23 mouse cellular contexts compared by ENCODE assay signal in genomic region chr2:102774700-102775099, GRCm38 (mm10).
A peak's percentile ranks its signal among the peaks of the same experiment; 100 is the strongest.
DNase-seq lines count a peak whose midpoint lies in the region; ATAC-seq and TF ChIP-seq lines count a peak whose summit lies in the region.
"Had no signal": no experiment of that assay in that cellular context is flagged by ENCODE, and none has a peak within 500 bp of the region (broad histone marks: within the 10 kb centered on the region; RNA-seq: fewer than 3 reads in every experiment).

No protein-coding gene starts in this region.

- no peaks in the 10 kb centered on the region for H3K9me3 ChIP-seq in midbrain, embryonic 11.5 days (ENCODE audit: control insufficient read depth, low read length)
- no peaks in the 10 kb centered on the region for H3K9me3 ChIP-seq in midbrain, embryonic 15.5 days
- H3K9me3 ChIP-seq: embryonic facial prominence, embryonic 10.5 days; embryonic facial prominence, embryonic 12.5 days; forebrain, embryonic 13.5 days; forebrain, embryonic 15.5 days had no signal

- no peak overlapping the region for H3K4me3 ChIP-seq in midbrain, embryonic 11.5 days (ENCODE audit: low read depth, low read length)
- no peak overlapping the region for H3K4me3 ChIP-seq in midbrain, embryonic 15.5 days
- no peak overlapping the region for H3K4me3 ChIP-seq in myocyte
- H3K4me3 ChIP-seq: embryonic facial prominence, embryonic 10.5 days; embryonic facial prominence, embryonic 12.5 days; forebrain, embryonic 13.5 days; forebrain, embryonic 15.5 days had no signal

- no peak overlapping the region for H3K4me2 ChIP-seq in midbrain, embryonic 11.5 days
- no peak overlapping the region for H3K4me2 ChIP-seq in midbrain, embryonic 15.5 days
- H3K4me2 ChIP-seq in myocyte (ENCODE audit: low read depth) = peak overlapping the region; percentile 42
- H3K4me2 ChIP-seq: embryonic facial prominence, embryonic 12.5 days; forebrain, embryonic 13.5 days; forebrain, embryonic 15.5 days had no signal

- no peaks in the 10 kb centered on the region for H3K27me3 ChIP-seq in midbrain, embryonic 11.5 days (ENCODE audit: control insufficient read depth, insufficient read depth, low read length)
- no peaks in the 10 kb centered on the region for H3K27me3 ChIP-seq in midbrain, embryonic 15.5 days (replicated peaks)
- no peaks in the 10 kb centered on the region for H3K27me3 ChIP-seq in myocyte (ENCODE audit: control insufficient read depth, insufficient read depth, insufficient read length)
- H3K27me3 ChIP-seq: embryonic facial prominence, embryonic 12.5 days; forebrain, embryonic 13.5 days; forebrain, embryonic 15.5 days; Patski had no signal

- no peaks in the 10 kb centered on the region for H3K79me2 ChIP-seq in myocyte (ENCODE audit: control insufficient read depth, insufficient read depth)

- DNase-seq in heart, adult 11 months = peak; percentile 53
- no peak for DNase-seq in heart, postnatal 10 days
- DNase-seq in midbrain, embryonic 11.5 days (ENCODE audit: low spot score, missing footprints) = peak; percentile 44
- DNase-seq in gastrocnemius, postnatal 4 days (ENCODE audit: low spot score in 2 of 2) = no peak
- DNase-seq: adrenal gland, adult 8-10 months; adrenal gland, postnatal 14 days; adrenal gland, postnatal 36 days; B cell, adult 2 months; cerebellum, adult 11-12 months; cerebellum, adult 2 months; cerebellum, adult 9-10 months; cerebellum, postnatal 10 days; cerebellum, postnatal 25 days; forebrain, postnatal 0 days had no signal

- ATAC-seq in midbrain, embryonic 11.5 days (ENCODE audit: low FRiP score) = no peak
- no peak for ATAC-seq in midbrain, embryonic 15.5 days (replicated peaks)
- ATAC-seq: activated CD4-positive, CD25-positive, alpha-beta regulatory T cell, adult 4 months; CD4-positive, CD25-positive, alpha-beta regulatory T cell, adult 4 months; forebrain, embryonic 13.5 days; forebrain, embryonic 15.5 days; forebrain, postnatal 0 days; Patski had no signal

- H3K4me1 ChIP-seq in midbrain, embryonic 11.5 days (ENCODE audit: control insufficient read depth, insufficient read depth, low read length) = no peaks in the 10 kb centered on the region
- no peaks in the 10 kb centered on the region for H3K4me1 ChIP-seq in midbrain, embryonic 15.5 days
- H3K4me1 ChIP-seq: embryonic facial prominence, embryonic 10.5 days; embryonic facial prominence, embryonic 12.5 days; forebrain, embryonic 13.5 days; forebrain, embryonic 15.5 days had no signal

- no peak overlapping the region for H3K27ac ChIP-seq in midbrain, embryonic 11.5 days (ENCODE audit: low read depth, low read length)
- no peak overlapping the region for H3K27ac ChIP-seq in midbrain, embryonic 15.5 days
- H3K27ac ChIP-seq: embryonic facial prominence, embryonic 10.5 days; embryonic facial prominence, embryonic 12.5 days; forebrain, embryonic 13.5 days; forebrain, embryonic 15.5 days had no signal

- intact Hi-C loops in heart, postnatal 10 days (cut with DNase I) = no loop called here

- no peak for TF ChIP-seq POLR2A in myocyte (IDR thresholded peaks at IDR 0.05; ENCODE audit: insufficient read length, low read depth)

- no peak overlapping the region for H3K9ac ChIP-seq in midbrain, embryonic 11.5 days (ENCODE audit: low read length)
- no peak overlapping the region for H3K9ac ChIP-seq in midbrain, embryonic 15.5 days
- H3K9ac ChIP-seq: embryonic facial prominence, embryonic 12.5 days; forebrain, embryonic 13.5 days; forebrain, embryonic 15.5 days; forebrain, postnatal 0 days had no signal

- WGBS in midbrain, embryonic 11.5 days = 82% methylated on average over 4 of the region's 4 CpGs
- 86% methylated on average over 4 of the region's 4 CpGs for WGBS in midbrain, embryonic 15.5 days

- no peaks in the 10 kb centered on the region for H3K36me3 ChIP-seq in midbrain, embryonic 11.5 days (ENCODE audit: control insufficient read depth, insufficient read depth, low read length)
- H3K36me3 ChIP-seq in midbrain, embryonic 15.5 days (replicated peaks) = peaks cover 5% of the 10 kb centered on the region; the same call in 1 of the 2 replicates
- no peaks in the 10 kb centered on the region for H3K36me3 ChIP-seq in myocyte (ENCODE audit: control insufficient read depth, insufficient read depth)
- H3K36me3 ChIP-seq: embryonic facial prominence, embryonic 10.5 days; embryonic facial prominence, embryonic 12.5 days had no signal

- H3ac ChIP-seq in myocyte (ENCODE audit: control insufficient read depth, insufficient read length) = no peak overlapping the region

TF ChIP-seq in myocyte, 11 proteins besides CTCF, POLR2A, EP300 and RAD21:
- TF ChIP-seq MYOG (IDR thresholded peaks at IDR 0.05; ENCODE audit: control insufficient read depth in 1 of 3, insufficient read depth in 1 of 3, insufficient read length in 2 of 3, low read depth in 2 of 3) (no peak), MYOD1 (IDR thresholded peaks at IDR 0.05; ENCODE audit: control insufficient read depth in 1 of 3, insufficient read length in 2 of 3, low read depth in 2 of 3) (no peak), SRF (IDR thresholded peaks at IDR 0.05; ENCODE audit: control insufficient read depth, insufficient read length, low read depth) (no peak), E2F4 (IDR thresholded peaks at IDR 0.05; ENCODE audit: insufficient read depth) (no peak), TCF12 (IDR thresholded peaks at IDR 0.05; ENCODE audit: insufficient read depth, poor library complexity, severe bottlenecking) (no peak), MAX (IDR thresholded peaks at IDR 0.05; ENCODE audit: low read depth) (no peak), TCF3 (IDR thresholded peaks at IDR 0.05; ENCODE audit: insufficient read length, low read depth) (no peak)

Comparison
In these comparisons a context has a peak if more than half of its experiments do, and no peak if none do; other contexts are left out.
1. DNase-seq: peak in heart, adult 11 months (single experiment) and midbrain, embryonic 11.5 days (single experiment); none in heart, postnatal 10 days (0 of 2) and gastrocnemius, postnatal 4 days (0 of 2).